Mouse (Mus musculus): ENCODE data around the gene Trpc4ap. TPM values are rescaled to one million over a fixed set of nuclear protein-coding genes. Genes with fewer than 3 reads are reported as not detected.

Gene Trpc4ap
- total RNA-seq, 2 experiments from 2014 or later = 129 to 141 TPM

- DNase-seq (ENCODE audit: low spot score in 2 of 2) = no peak
These were observed 3.1 kb upstream of the Trpc4ap start for GRCm38 (mm10) chr2:155695316-155695715.

- DNase-seq (ENCODE audit: low spot score in 2 of 2) = no peak
These were observed 2.4 kb upstream of the Trpc4ap start for GRCm38 (mm10) chr2:155694564-155694963.

- DNase-seq (ENCODE audit: low spot score in 2 of 2) = no peak
These were observed 952 bp upstream of the Trpc4ap start for GRCm38 (mm10) chr2:155693136-155693535.

- DNase-seq (ENCODE audit: low spot score in 2 of 2) = no peak
These were observed 855 bp downstream of the Trpc4ap start for GRCm38 (mm10) chr2:155691336-155691722.

GRCm38 (mm10) chr2:155689211-155689610 lies 3.0 kb downstream of the Trpc4ap start:
- no peak for DNase-seq (ENCODE audit: low spot score in 2 of 2)

- no peak for DNase-seq (ENCODE audit: low spot score in 2 of 2)
These were observed 4.4 kb downstream of the Trpc4ap start for GRCm38 (mm10) chr2:155687746-155688145.

- no peak for DNase-seq (ENCODE audit: low spot score in 2 of 2)
These were observed 5.6 kb downstream of the Trpc4ap start for GRCm38 (mm10) chr2:155686572-155686971.

- DNase-seq (ENCODE audit: low spot score in 2 of 2) = no peak
These were observed 8.4 kb downstream of the Trpc4ap start for GRCm38 (mm10) chr2:155683821-155684220.

GRCm38 (mm10) chr2:155683137-155683536 lies 9.0 kb downstream of the Trpc4ap start:
- DNase-seq (ENCODE audit: low spot score in 2 of 2) = no peak

GRCm38 (mm10) chr2:155681874-155682273 lies 10.3 kb downstream of the Trpc4ap start:
- DNase-seq (ENCODE audit: low spot score in 2 of 2) = no peak

- no peak for DNase-seq (ENCODE audit: low spot score in 2 of 2)
These were observed 11.0 kb downstream of the Trpc4ap start for GRCm38 (mm10) chr2:155681194-155681593.

GRCm38 (mm10) chr2:155680591-155680990 lies 11.6 kb downstream of the Trpc4ap start:
- DNase-seq (ENCODE audit: low spot score in 2 of 2) = no peak

- no peak for DNase-seq (ENCODE audit: low spot score in 2 of 2)
These were observed 12.5 kb downstream of the Trpc4ap start for GRCm38 (mm10) chr2:155679586-155680110.

- DNase-seq (ENCODE audit: low spot score in 2 of 2) = no peak
These were observed 17.1 kb downstream of the Trpc4ap start for GRCm38 (mm10) chr2:155675118-155675517.

- DNase-seq (ENCODE audit: low spot score in 2 of 2) = peak in 1 of 2 experiments; percentile 28
These were observed 18.6 kb downstream of the Trpc4ap start for GRCm38 (mm10) chr2:155673546-155673945.

GRCm38 (mm10) chr2:155671236-155671635 lies 20.9 kb downstream of the Trpc4ap start:
- no peak for DNase-seq (ENCODE audit: low spot score in 2 of 2)

GRCm38 (mm10) chr2:155668461-155668860 lies 23.7 kb downstream of the Trpc4ap start:
- no peak for DNase-seq (ENCODE audit: low spot score in 2 of 2)

GRCm38 (mm10) chr2:155667881-155668280 lies 24.3 kb downstream of the Trpc4ap start:
- no peak for DNase-seq (ENCODE audit: low spot score in 2 of 2)

- DNase-seq (ENCODE audit: low spot score in 2 of 2) = no peak
These were observed 28.2 kb downstream of the Trpc4ap start for GRCm38 (mm10) chr2:155663910-155664460.

GRCm38 (mm10) chr2:155663097-155663496 lies 29.1 kb downstream of the Trpc4ap start:
- DNase-seq (ENCODE audit: low spot score in 2 of 2) = no peak

- no peak for DNase-seq (ENCODE audit: low spot score in 2 of 2)
These were observed 29.8 kb downstream of the Trpc4ap start for GRCm38 (mm10) chr2:155662390-155662789.

GRCm38 (mm10) chr2:155655759-155656372 lies 36.3 kb downstream of the Trpc4ap start:
- DNase-seq (ENCODE audit: low spot score in 2 of 2) = no peak

- DNase-seq (ENCODE audit: low spot score in 2 of 2) = no peak
These were observed 39.6 kb downstream of the Trpc4ap start for GRCm38 (mm10) chr2:155652618-155653017.

Data from adrenal gland, postnatal 4 days (tissue).